Mouse (Mus musculus) testis, adult 2 months (tissue): ENCODE results near the gene Yif1a.

Experiments
- CTCF ChIP-seq: fragments of 200-500 bp; IDR thresholded peaks from 2 replicates; pipeline ENCODE4 v1.5.1; 2012; ENCODE audit warnings: low read depth, mild to moderate bottlenecking, inconsistent platforms, low read length, moderate library complexity; ENCODE audit not compliant: control insufficient read depth, insufficient read depth, insufficient replicate concordance
- POLR2A ChIP-seq: fragments of 200-500 bp; IDR thresholded peaks from 2 replicates; pipeline ENCODE4 v1.6.1; 2012; ENCODE audit warnings: low read depth, mild to moderate bottlenecking, inconsistent platforms, low read length, moderate library complexity; ENCODE audit not compliant: control insufficient read depth

- TF ChIP-seq CTCF (no peak), POLR2A (no peak)
These were observed 7.6 kb downstream of the Yif1a start for GRCm38 (mm10) chr19:5095887-5096474.
